In the genomic region with DNA sequence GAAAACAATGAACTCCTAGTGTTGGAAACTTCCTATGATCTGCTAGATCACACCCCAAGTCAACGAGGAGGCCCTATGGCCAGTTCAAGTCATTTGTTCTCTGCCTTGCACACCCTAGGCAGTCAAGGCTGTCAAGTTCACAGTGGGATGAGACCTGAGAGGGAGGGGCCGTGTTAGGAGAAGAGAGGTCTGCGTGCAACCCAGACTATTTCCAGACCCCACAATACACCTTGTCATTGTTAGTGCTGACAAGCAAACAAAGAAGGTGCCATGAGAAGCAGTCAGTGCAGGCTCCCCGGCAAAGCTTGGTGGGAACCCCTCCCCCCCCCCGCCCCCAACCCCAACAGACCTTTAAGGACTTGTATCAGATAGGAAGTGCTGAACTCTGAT, we compare ENCODE assay signal across 25 mouse cellular contexts. TPM values are rescaled to one million over a fixed set of nuclear protein-coding genes. Genes with fewer than 3 reads are reported as not detected.
A peak's percentile ranks its signal among the peaks of the same experiment; 100 is the strongest.
DNase-seq lines count a peak whose midpoint lies in the region; ATAC-seq and TF ChIP-seq lines count a peak whose summit lies in the region.
"Had no signal": no experiment of that assay in that cellular context is flagged by ENCODE, and none has a peak within 500 bp of the region (broad histone marks: within the 10 kb centered on the region; RNA-seq: fewer than 3 reads in every experiment).

No protein-coding gene starts in this region.

- no peak overlapping the region for H3K9ac ChIP-seq in heart, adult 2 months (ENCODE audit: low read depth, low read length)
- H3K9ac ChIP-seq in hindbrain, embryonic 15.5 days, result no peak overlapping the region
- no peak overlapping the region for H3K9ac ChIP-seq in hindbrain, embryonic 13.5 days
- H3K9ac ChIP-seq in embryonic facial prominence, embryonic 13.5 days, result no peak overlapping the region
- H3K9ac ChIP-seq in limb, embryonic 11.5 days (ENCODE audit: low read length), result no peak overlapping the region
- H3K9ac ChIP-seq: midbrain, embryonic 15.5 days had no signal

- WGBS in heart, adult 2 months, result 68% methylated on average over 5 of the region's 5 CpGs
- 61% methylated on average over 5 of the region's 5 CpGs for WGBS in hindbrain, embryonic 15.5 days
- WGBS in hindbrain, embryonic 13.5 days, result 68% methylated on average over 5 of the region's 5 CpGs
- 69% methylated on average over 5 of the region's 5 CpGs for WGBS in embryonic facial prominence, embryonic 13.5 days
- WGBS in limb, embryonic 11.5 days, result 69% methylated on average over 5 of the region's 5 CpGs

- peak; percentile 81 for DNase-seq in heart, adult 11 months
- no peak for DNase-seq in heart, adult 2 months
- peak; percentile 19 for DNase-seq in limb, embryonic 11.5 days (ENCODE audit: low spot score)
- DNase-seq in MN1 (ENCODE audit: low spot score), result no peak
- no peak for DNase-seq in gastrocnemius, adult 8-10 months (ENCODE audit: low spot score in 2 of 2)
- DNase-seq: adrenal gland, postnatal 36 days; B cell, adult 2 months; gastrocnemius, postnatal 36 days; kidney, adult 8-10 months; kidney, postnatal 14 days; lung, postnatal 14 days; spleen, adult 18-20 months; thymus, postnatal 4 days had no signal

- no peak for TF ChIP-seq POLR2A in heart, adult 2 months (IDR thresholded peaks at IDR 0.05; ENCODE audit: insufficient read depth, low read depth, low read length)

- H3K79me2 ChIP-seq in heart, adult 2 months (replicated peaks; ENCODE audit: control insufficient read depth, insufficient read depth, low read length), result no peaks in the 10 kb centered on the region

- intact Hi-C loops in heart, adult 2 months (cut with DNase I), result loop anchor here (5.0 kb wide), 1 partner anchor 930 kb away; no protein-coding TSS in a partner anchor

- TF ChIP-seq CTCF in heart, adult 2 months (IDR thresholded peaks at IDR 0.05), result no peak

- no peak overlapping the region for H3K4me3 ChIP-seq in heart, adult 2 months
- H3K4me3 ChIP-seq in hindbrain, embryonic 15.5 days, result no peak overlapping the region
- H3K4me3 ChIP-seq in hindbrain, embryonic 13.5 days, result no peak overlapping the region
- no peak overlapping the region for H3K4me3 ChIP-seq in embryonic facial prominence, embryonic 13.5 days
- H3K4me3 ChIP-seq in limb, embryonic 11.5 days (ENCODE audit: low read depth, low read length), result no peak overlapping the region
- H3K4me3 ChIP-seq: layer of hippocampus, adult 2 months; megakaryocyte, embryonic 14.5 days; midbrain, embryonic 15.5 days; myocyte had no signal

- TF ChIP-seq EP300 in heart, adult 2 months (IDR thresholded peaks at IDR 0.05; ENCODE audit: insufficient read depth, low read depth, low read length), result no peak

- no peak overlapping the region for H3K27ac ChIP-seq in heart, adult 2 months
- no peak overlapping the region; the same call in 1 of the 2 replicates for H3K27ac ChIP-seq in hindbrain, embryonic 15.5 days (replicated peaks)
- H3K27ac ChIP-seq in hindbrain, embryonic 13.5 days, result no peak overlapping the region
- H3K27ac ChIP-seq in embryonic facial prominence, embryonic 13.5 days, result peak overlapping the region; percentile 71
- no peak overlapping the region for H3K27ac ChIP-seq in limb, embryonic 11.5 days (replicated peaks; ENCODE audit: low read depth, low read length)
- H3K27ac ChIP-seq: layer of hippocampus, adult 2 months; midbrain, embryonic 15.5 days had no signal

- H3K4me1 ChIP-seq in heart, adult 2 months (ENCODE audit: control insufficient read depth, insufficient read depth, low read length), result no peaks in the 10 kb centered on the region
- H3K4me1 ChIP-seq in hindbrain, embryonic 15.5 days (replicated peaks), result peaks cover 9% of the 10 kb centered on the region; the same call in 1 of the 2 replicates
- H3K4me1 ChIP-seq in hindbrain, embryonic 13.5 days (replicated peaks), result peaks cover 10% of the 10 kb centered on the region
- peaks cover 25% of the 10 kb centered on the region for H3K4me1 ChIP-seq in embryonic facial prominence, embryonic 13.5 days
- H3K4me1 ChIP-seq in limb, embryonic 11.5 days (ENCODE audit: control insufficient read depth, insufficient read depth, low read length), result peaks cover 2% of the 10 kb centered on the region; the same call in 1 of the 2 replicates
- H3K4me1 ChIP-seq: megakaryocyte, embryonic 14.5 days; midbrain, embryonic 15.5 days had no signal

- H3K9me3 ChIP-seq in hindbrain, embryonic 15.5 days, result no peaks in the 10 kb centered on the region
- peaks cover 6% of the 10 kb centered on the region; the same call in 1 of the 2 replicates for H3K9me3 ChIP-seq in hindbrain, embryonic 13.5 days
- peaks cover 12% of the 10 kb centered on the region; the same call in 1 of the 2 replicates for H3K9me3 ChIP-seq in embryonic facial prominence, embryonic 13.5 days
- no peaks in the 10 kb centered on the region for H3K9me3 ChIP-seq in limb, embryonic 11.5 days (ENCODE audit: control insufficient read depth, low read length)
- H3K9me3 ChIP-seq: midbrain, embryonic 15.5 days had no signal

- H3K4me2 ChIP-seq in hindbrain, embryonic 15.5 days, result no peak overlapping the region
- no peak overlapping the region for H3K4me2 ChIP-seq in hindbrain, embryonic 13.5 days
- H3K4me2 ChIP-seq in embryonic facial prominence, embryonic 13.5 days, result no peak overlapping the region
- no peak overlapping the region for H3K4me2 ChIP-seq in limb, embryonic 11.5 days (ENCODE audit: low read depth, severe bottlenecking)
- H3K4me2 ChIP-seq: midbrain, embryonic 15.5 days had no signal

- no peaks in the 10 kb centered on the region for H3K36me3 ChIP-seq in heart, adult 2 months (ENCODE audit: control insufficient read depth, insufficient read depth, low read length)
- no peaks in the 10 kb centered on the region for H3K36me3 ChIP-seq in hindbrain, embryonic 15.5 days
- H3K36me3 ChIP-seq in hindbrain, embryonic 13.5 days, result no peaks in the 10 kb centered on the region
- no peaks in the 10 kb centered on the region for H3K36me3 ChIP-seq in embryonic facial prominence, embryonic 13.5 days
- H3K36me3 ChIP-seq in limb, embryonic 11.5 days (ENCODE audit: control insufficient read depth, insufficient read depth, low read length), result no peaks in the 10 kb centered on the region
- H3K36me3 ChIP-seq: midbrain, embryonic 15.5 days had no signal

- no peaks in the 10 kb centered on the region for H3K27me3 ChIP-seq in heart, adult 2 months (ENCODE audit: control insufficient read depth, insufficient read depth, low read length)
- no peaks in the 10 kb centered on the region for H3K27me3 ChIP-seq in hindbrain, embryonic 15.5 days
- no peaks in the 10 kb centered on the region for H3K27me3 ChIP-seq in hindbrain, embryonic 13.5 days
- H3K27me3 ChIP-seq in embryonic facial prominence, embryonic 13.5 days, result no peaks in the 10 kb centered on the region
- H3K27me3 ChIP-seq in limb, embryonic 11.5 days (ENCODE audit: control insufficient read depth, insufficient read depth, low read length), result no peaks in the 10 kb centered on the region
- H3K27me3 ChIP-seq: megakaryocyte, embryonic 14.5 days; midbrain, embryonic 15.5 days had no signal

- peak; percentile 19; the same call in 1 of the 2 replicates for ATAC-seq in hindbrain, embryonic 15.5 days (ENCODE audit: low FRiP score, low read depth)
- ATAC-seq in hindbrain, embryonic 13.5 days (ENCODE audit: low FRiP score), result no peak
- ATAC-seq in embryonic facial prominence, embryonic 13.5 days (ENCODE audit: insufficient number of reproducible peaks, insufficient read depth, low FRiP score, low TSS enrichment, low read depth), result no peak
- ATAC-seq in limb, embryonic 11.5 days (ENCODE audit: insufficient number of reproducible peaks, low FRiP score, low TSS enrichment, low read depth), result no peak
- ATAC-seq: midbrain, embryonic 15.5 days had no signal

RNA-seq across cellular contexts. Expression of a gene that starts 25.6 kb away (rescaled TPM):
- not detected for total RNA-seq in heart, adult 2 months (2021)
- 0.88 TPM in 1 of 2 replicates, not detected in the other for polyA plus RNA-seq in heart, adult 2 months (2012; rRNA removed)
- not detected in 2 replicates for polyA plus RNA-seq in hindbrain, embryonic 15.5 days (2015; fragmentation: Nextera tagmentation; extraction: Ambion mirVana)
- not detected in 2 replicates for polyA plus RNA-seq in hindbrain, embryonic 13.5 days (2015; fragmentation: Nextera tagmentation; extraction: Ambion mirVana)
- polyA plus RNA-seq in embryonic facial prominence, embryonic 13.5 days (2015; fragmentation: Nextera tagmentation; extraction: Ambion mirVana), result not detected in 2 replicates
- not detected in 2 replicates for polyA plus RNA-seq in limb, embryonic 11.5 days (2014; fragmentation: Nextera tagmentation; extraction: Ambion mirVana)
- total RNA-seq in gastrocnemius, adult 8-10 months (2022), result not detected
- total RNA-seq: adrenal gland, postnatal 36 days; gastrocnemius, postnatal 36 days; heart, postnatal 25 days; layer of hippocampus, adult 2 months; left cerebral cortex, postnatal 25 days had no signal
- polyA plus RNA-seq: intestine, embryonic 14.5 days; liver, embryonic 16.5 days; midbrain, embryonic 15.5 days; myocyte; neural tube, embryonic 14.5 days had no signal

Comparison
In these comparisons a context has a peak if more than half of its experiments do, and no peak if none do; other contexts are left out.
1. DNase-seq: peak in heart, adult 11 months (single experiment) and limb, embryonic 11.5 days (single experiment); none in heart, adult 2 months (0 of 2), MN1 (single experiment) and gastrocnemius, adult 8-10 months (0 of 2).